Mouse (Mus musculus) CH12.LX (cell line): ENCODE data around the gene Fut1. TPM values are rescaled to one million over a fixed set of nuclear protein-coding genes. Genes with fewer than 3 reads are reported as not detected.

ENCODE experiments used
- DNase-seq: peaks from one replicate; pipeline ENCODE4 v3.0.0-alpha.2; 2013; ENCODE audit errors: extremely low read depth
- H3K27ac ChIP-seq: 2 replicates; pipeline ENCODE4 v1.5.1; 2012; ENCODE audit warnings: low read depth, mild to moderate bottlenecking, control low read depth, moderate library complexity; ENCODE audit not compliant: insufficient read depth
- H3K27me3 ChIP-seq: replicated peaks from 2 replicates; pipeline ENCODE3; 2012; ENCODE audit warnings: inconsistent platforms
- H3K36me3 ChIP-seq, 2 experiments: replicated peaks in 1 of 2; 2 replicates each; pipeline versions ENCODE3 to v1.6.1; 2012; ENCODE audit warnings: inconsistent platforms in 1 of 2, low read length in 1 of 2, mild to moderate bottlenecking in 1 of 2, mixed read lengths in 1 of 2, moderate library complexity in 1 of 2; ENCODE audit not compliant: control insufficient read depth in 1 of 2, insufficient read depth in 1 of 2
- H3K4me1 ChIP-seq, 2 experiments: 2 replicates each; pipeline ENCODE4 v1.6.1; 2012; ENCODE audit warnings: inconsistent platforms in 1 of 2, moderate library complexity in 1 of 2; ENCODE audit not compliant: insufficient read depth in 2 of 2, control insufficient read depth in 1 of 2
- H3K4me2 ChIP-seq: 2 replicates; pipeline ENCODE4 v1.6.1; 2012; ENCODE audit warnings: low read depth, mild to moderate bottlenecking, control low read depth; ENCODE audit not compliant: poor library complexity, insufficient read depth, severe bottlenecking
- H3K4me3 ChIP-seq, 3 experiments: fragments of 150-350 bp in 1 of 3; sonication (generic) in 1 of 3; replicated peaks in 1 of 3; 2 replicates each; pipeline versions ENCODE3 to v1.5.1; 2011 to 2012; ENCODE audit warnings: low read depth in 2 of 3, low read length in 2 of 3, mild to moderate bottlenecking in 2 of 3, moderate library complexity in 2 of 3, control low read depth in 1 of 3, improper control_type of control experiment in 1 of 3, inconsistent platforms in 1 of 3, mixed read lengths in 1 of 3; ENCODE audit not compliant: poor library complexity in 1 of 3
- H3K79me2 ChIP-seq: replicated peaks from 2 replicates; pipeline ENCODE4 v1.6.1; 2012; ENCODE audit warnings: mild to moderate bottlenecking, moderate library complexity; ENCODE audit not compliant: control insufficient read depth, poor library complexity, insufficient read depth, severe bottlenecking; ENCODE audit errors: extremely low read depth
- H3K9ac ChIP-seq: 2 replicates; pipeline ENCODE4 v1.6.1; 2012; ENCODE audit warnings: low read depth, mild to moderate bottlenecking, control low read depth, moderate library complexity; ENCODE audit not compliant: insufficient read depth
- H3K9me3 ChIP-seq: replicated peaks from 2 replicates; pipeline ENCODE3; 2012; ENCODE audit warnings: low read length, inconsistent platforms, mixed read lengths
- CHD1 ChIP-seq: IDR thresholded peaks from 2 replicates; pipeline ENCODE4 v1.6.1; 2012; ENCODE audit warnings: low read depth, low read length, improper control_type of control experiment, inconsistent platforms
- CTCF ChIP-seq, 2 experiments: IDR thresholded peaks in 1 of 2; conservative IDR thresholded peaks in 1 of 2; 2 replicates each; pipeline ENCODE4 v1.5.1; 2011 to 2012; ENCODE audit warnings: low read depth in 2 of 2, low read length in 2 of 2, improper control_type of control experiment in 1 of 2, inconsistent platforms in 1 of 2, mild to moderate bottlenecking in 1 of 2, moderate library complexity in 1 of 2
- E2F4 ChIP-seq: IDR thresholded peaks from 2 replicates; pipeline ENCODE4 v1.6.1; 2011; ENCODE audit warnings: low read depth, low read length, improper control_type of control experiment; ENCODE audit not compliant: insufficient replicate concordance
- ELF1 ChIP-seq: IDR thresholded peaks from 2 replicates; pipeline ENCODE4 v1.6.1; 2014; ENCODE audit warnings: low read depth, mild to moderate bottlenecking, inconsistent platforms, low read length, improper control_type of control experiment
- EP300 ChIP-seq: IDR thresholded peaks from 2 replicates; pipeline ENCODE4 v1.6.1; 2011; ENCODE audit warnings: low read length, improper control_type of control experiment
- GABPA ChIP-seq: IDR thresholded peaks from 2 replicates; pipeline ENCODE4 v1.6.1; 2012; ENCODE audit warnings: low read depth, low read length, improper control_type of control experiment, inconsistent platforms; ENCODE audit not compliant: insufficient replicate concordance
- HCFC1 ChIP-seq: IDR thresholded peaks from 2 replicates; pipeline ENCODE4 v1.6.1; 2012; ENCODE audit warnings: low read depth, mild to moderate bottlenecking, inconsistent platforms, low read length, improper control_type of control experiment
- IRF4 ChIP-seq: IDR thresholded peaks from 2 replicates; pipeline ENCODE4 v1.6.1; 2014; ENCODE audit warnings: low read depth, mild to moderate bottlenecking, inconsistent platforms, low read length, improper control_type of control experiment
- JUND ChIP-seq: conservative IDR thresholded peaks from 2 replicates; pipeline ENCODE4 v1.6.1; 2011; ENCODE audit warnings: low read depth, low read length, improper control_type of control experiment
- KAT2A ChIP-seq: IDR thresholded peaks from 2 replicates; pipeline ENCODE4 v1.6.1; 2012; ENCODE audit warnings: low read length, improper control_type of control experiment, inconsistent platforms; ENCODE audit not compliant: insufficient replicate concordance
- MAFK ChIP-seq: IDR thresholded peaks from 2 replicates; pipeline ENCODE4 v1.6.1; 2011; ENCODE audit warnings: low read length, improper control_type of control experiment; ENCODE audit not compliant: insufficient replicate concordance
- MAX ChIP-seq: IDR thresholded peaks from 2 replicates; pipeline ENCODE4 v1.6.1; 2011; ENCODE audit warnings: low read length, improper control_type of control experiment
- MYC ChIP-seq: IDR thresholded peaks from 2 replicates; pipeline ENCODE4 v1.6.1; 2011; ENCODE audit warnings: low read depth, mild to moderate bottlenecking, improper control_type of control experiment, low read length
- NELFE ChIP-seq: IDR thresholded peaks from 2 replicates; pipeline ENCODE4 v1.6.1; 2011; ENCODE audit warnings: low read depth, low read length, improper control_type of control experiment
- NRF1 ChIP-seq: IDR thresholded peaks from 2 replicates; pipeline ENCODE4 v1.6.1; 2014; ENCODE audit warnings: low read depth, mild to moderate bottlenecking, inconsistent platforms, low read length, improper control_type of control experiment, moderate library complexity
- POLR2A ChIP-seq: IDR thresholded peaks from 2 replicates; pipeline ENCODE4 v1.6.1; 2011; ENCODE audit warnings: low read depth, mild to moderate bottlenecking, improper control_type of control experiment, low read length
- POLR2AphosphoS2 ChIP-seq: IDR thresholded peaks from 2 replicates; pipeline ENCODE4 v1.6.1; 2011; ENCODE audit warnings: low read depth, low read length, improper control_type of control experiment
- RAD21 ChIP-seq: IDR thresholded peaks from 2 replicates; pipeline ENCODE4 v1.6.1; 2011; ENCODE audit warnings: low read depth, mild to moderate bottlenecking, low read length, improper control_type of control experiment, moderate library complexity
- RCOR1 ChIP-seq: conservative IDR thresholded peaks from 2 replicates; pipeline ENCODE4 v1.6.1; 2012; ENCODE audit warnings: low read depth, mild to moderate bottlenecking, inconsistent platforms, low read length, improper control_type of control experiment
- SIN3A ChIP-seq: IDR thresholded peaks from 2 replicates; pipeline ENCODE4 v1.6.1; 2012; ENCODE audit warnings: low read length, improper control_type of control experiment, inconsistent platforms
- TBP ChIP-seq: conservative IDR thresholded peaks from 2 replicates; pipeline ENCODE4 v1.6.1; 2011; ENCODE audit warnings: low read depth, low read length, improper control_type of control experiment
- TCF12 ChIP-seq: IDR thresholded peaks from 2 replicates; pipeline ENCODE4 v1.6.1; 2014; ENCODE audit warnings: low read depth, mild to moderate bottlenecking, inconsistent platforms, low read length, improper control_type of control experiment
- UBTF ChIP-seq: IDR thresholded peaks from 2 replicates; pipeline ENCODE4 v1.6.1; 2012; ENCODE audit warnings: low read depth, mild to moderate bottlenecking, inconsistent platforms, low read length, improper control_type of control experiment, moderate library complexity
- USF1 ChIP-seq: IDR thresholded peaks from 2 replicates; pipeline ENCODE4 v1.6.1; 2014; ENCODE audit warnings: low read depth, mild to moderate bottlenecking, inconsistent platforms, low read length, improper control_type of control experiment
- USF2 ChIP-seq: conservative IDR thresholded peaks from 2 replicates; pipeline ENCODE4 v1.6.1; 2011; ENCODE audit warnings: low read depth, low read length, improper control_type of control experiment
- ZC3H11A ChIP-seq: IDR thresholded peaks from 2 replicates; pipeline ENCODE4 v1.6.1; 2012; ENCODE audit warnings: low read depth, mild to moderate bottlenecking, inconsistent platforms, low read length, improper control_type of control experiment
- ZMIZ1 ChIP-seq: IDR thresholded peaks from 2 replicates; pipeline ENCODE4 v1.6.1; 2012; ENCODE audit warnings: low read depth, mild to moderate bottlenecking, inconsistent platforms, low read length, improper control_type of control experiment
- ZNF384 ChIP-seq: IDR thresholded peaks from 2 replicates; pipeline ENCODE4 v1.6.1; 2012; ENCODE audit warnings: low read depth, low read length, improper control_type of control experiment, inconsistent platforms
- dilution Hi-C: fragments of 300-500 bp; cut with MboI; formaldehyde crosslinking; loops from 2 replicates; pipeline ENCODE4 v1.14.3; 2020; ENCODE audit warnings: low sequenced_read_pairs; ENCODE audit not compliant: extremely low pct_unique_long_range_greater_than_20kb, extremely low pct_ligation_motif_present
- in situ Hi-C: fragments of 300-500 bp; cut with MboI; formaldehyde crosslinking; loops from 3 replicates; pipeline ENCODE4 v1.14.3; 2019; ENCODE audit warnings: low sequenced_read_pairs, low pct_ligation_motif_present, low pct_unique_long_range_greater_than_20kb, mixed read lengths
- polyA plus RNA-seq: library from polyadenylated mRNA; unstranded; fragments of >175 nt; gene quantifications from 2 replicates; pipeline ENCODE4 v1.2.1, GENCODE M21; 2012; ENCODE audit warnings: low read depth; ENCODE audit not compliant: insufficient read length
- total RNA-seq, 2 experiments: library from RNA; depleted of rRNA; stranded (reverse); fragments of 300-350 nt in 1 of 2; fragments of >200 nt in 1 of 2; gene quantifications; 2 replicates each; pipeline ENCODE4 v1.2.3; 2012 to 2014

The Fut1 gene
- total RNA-seq (2012; rRNA removed): 1.3 and 6.4 TPM in 2 replicates
- total RNA-seq (2014; rRNA removed): 1.8 and 2.5 TPM in 2 replicates
- 2.4 and 2.5 TPM in 2 replicates for polyA plus RNA-seq

DNA sequence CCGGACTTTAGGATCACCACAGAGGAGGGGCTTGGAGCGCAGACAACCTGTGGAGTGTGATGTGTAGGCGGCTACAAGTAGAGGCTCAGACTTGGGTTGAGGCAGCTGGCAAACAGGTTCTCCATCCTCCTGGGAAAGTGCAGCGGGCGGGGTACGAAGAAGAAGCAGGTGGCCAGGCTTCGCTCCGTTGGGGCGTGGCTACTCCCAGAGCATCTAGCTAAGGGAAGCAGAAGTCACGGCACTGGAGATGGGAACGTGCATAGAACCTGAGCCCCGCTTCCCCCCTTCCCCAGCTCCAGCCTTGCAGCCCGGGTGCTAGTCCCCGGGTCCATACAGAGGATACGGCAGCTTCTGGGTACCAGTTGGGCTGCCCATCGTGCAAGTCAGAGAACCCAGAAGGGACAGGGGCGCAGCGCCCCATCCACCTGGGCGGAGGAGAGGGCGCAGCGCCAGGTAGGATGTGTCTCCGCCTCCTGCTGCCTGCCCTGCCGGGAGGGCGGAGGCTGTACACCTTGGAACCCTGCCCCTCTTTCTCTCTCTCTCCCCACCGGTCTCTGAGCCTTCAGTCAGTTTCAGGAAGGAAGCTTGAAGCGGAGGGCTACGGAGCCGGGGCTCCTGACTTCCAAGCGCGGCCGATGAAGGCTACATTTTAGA is at the start of gene Fut1:
Gene Fut1 (plus strand): TSS at position 248 of the 654 bp plus-strand sequence.
- peak within 1 kb of the TSS; percentile 65 for H3K27ac ChIP-seq
- peaks cover 0 to 16% of the 10 kb centered on the region in 2 experiments for H3K36me3 ChIP-seq
- peak within 1 kb of the TSS in 2 of 3 experiments; percentile 44 to 52 for H3K4me3 ChIP-seq
- in situ Hi-C loops: no loop called here
- peaks cover 33 to 73% of the 10 kb centered on the region in 2 experiments for H3K4me1 ChIP-seq
- no peaks in the 10 kb centered on the region for H3K79me2 ChIP-seq
- H3K4me2 ChIP-seq: peak within 1 kb of the TSS; percentile 64
- TF ChIP-seq ZNF384: no peak
- TF ChIP-seq TCF12: peak; percentile 33; the same call in 1 of the 2 replicates
- TF ChIP-seq GABPA: no peak
- TF ChIP-seq IRF4: 0 out of 2 replicates have a peak, but pooled peaks have one; percentile 5
- TF ChIP-seq, all 38 proteins: peak for 2
- dilution Hi-C loops: no loop called here
- DNase-seq: no peak
- Histone ChIP-seq H3K9me3 (peaks cover 4% of the 10 kb centered on the region), H3K27me3 (no peaks in the 10 kb centered on the region), H3K9ac (peak within 1 kb of the TSS; percentile 62; the same call in 1 of the 2 replicates)

DNA sequence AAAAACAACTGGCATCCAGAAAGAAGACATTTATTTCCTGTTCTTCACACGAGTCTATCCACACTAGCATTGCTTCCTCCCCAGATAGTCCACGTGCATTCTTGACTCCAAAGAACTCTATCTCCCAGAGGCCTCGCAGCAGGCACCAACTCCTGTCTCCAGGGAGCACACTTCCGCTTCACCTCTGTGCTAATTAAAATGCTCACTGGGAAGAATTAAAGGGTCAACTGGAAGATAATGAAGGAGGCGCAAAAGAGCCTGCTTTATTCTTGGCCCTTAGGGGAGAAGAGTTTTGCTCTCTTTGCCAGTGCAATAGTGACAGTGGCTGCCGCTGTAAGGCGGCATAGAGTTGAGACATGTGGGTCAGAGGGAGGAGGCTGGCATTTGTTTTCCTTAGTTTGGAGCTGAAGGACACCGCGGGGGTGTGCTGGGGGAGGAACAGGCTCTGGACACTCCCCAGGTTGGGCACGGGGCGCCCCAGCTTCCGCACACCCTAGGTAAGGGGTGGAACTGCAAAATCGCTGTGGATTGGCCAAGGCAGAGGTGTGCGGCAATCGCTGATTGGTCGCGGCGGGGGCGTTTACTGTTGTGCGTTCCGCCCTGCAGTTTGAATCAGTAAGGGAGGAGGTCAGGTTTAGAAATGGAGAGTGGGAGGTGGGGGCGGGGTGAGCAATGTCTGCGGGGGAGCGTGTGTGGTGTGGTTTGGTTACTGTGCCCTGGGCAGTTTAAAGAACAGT is 49.1 kb upstream of the Fut1 start:
- DNase-seq: peak; percentile 89
- no peak overlapping the region for H3K27ac ChIP-seq
- peaks cover 8 to 38% of the 10 kb centered on the region in 2 experiments for H3K4me1 ChIP-seq
- dilution Hi-C loops (no loop called here), in situ Hi-C loops (no loop called here)
- no peaks in the 10 kb centered on the region for H3K27me3 ChIP-seq
- peak overlapping the region; percentile 63; the same call in 1 of the 2 replicates for H3K9ac ChIP-seq
- H3K79me2 ChIP-seq: no peaks in the 10 kb centered on the region
- H3K36me3 ChIP-seq: peaks cover 0 to 3% of the 10 kb centered on the region in 2 experiments
- peak overlapping the region; percentile 74 for H3K4me2 ChIP-seq
- H3K4me3 ChIP-seq: peak overlapping the region in 2 of 3 experiments; percentile 37 to 44
- H3K9me3 ChIP-seq: no peaks in the 10 kb centered on the region
- peak; percentile 30; the same call in 1 of the 2 replicates for TF ChIP-seq NELFE
- no peak for TF ChIP-seq KAT2A
- 0 out of 2 replicates have a peak, but pooled peaks have one; percentile 10 for TF ChIP-seq POLR2A
- no peak; the same call in 1 of the 2 replicates for TF ChIP-seq MYC
- peak; percentile 48 for TF ChIP-seq HCFC1
- no peak for TF ChIP-seq RCOR1
- no peak for TF ChIP-seq TCF12
- no peak for TF ChIP-seq MAFK
- no peak for TF ChIP-seq E2F4
- no peak for TF ChIP-seq RAD21
- TF ChIP-seq GABPA: no peak
- TF ChIP-seq POLR2AphosphoS2: no peak
- 0 out of 2 replicates have a peak, but pooled peaks have one; percentile 47 for TF ChIP-seq SIN3A
- 0 out of 2 replicates have a peak, but pooled peaks have one; percentile 44 for TF ChIP-seq ELF1
- TF ChIP-seq TBP: no peak
- no peak for TF ChIP-seq NRF1
- TF ChIP-seq ZC3H11A: no peak
- no peak for TF ChIP-seq CTCF (conservative IDR thresholded peaks at IDR 0.05 in 1 of 2, IDR thresholded peaks at IDR 0.05 in 1 of 2; ENCODE audit: low read depth in 2 of 2, low read length in 2 of 2)
- TF ChIP-seq ZMIZ1: peak; percentile 22; the same call in 1 of the 2 replicates
- TF ChIP-seq EP300: no peak
- TF ChIP-seq CHD1: no peak
- no peak for TF ChIP-seq USF2
- TF ChIP-seq IRF4: no peak
- TF ChIP-seq USF1: no peak
- TF ChIP-seq MAX: 0 out of 2 replicates have a peak, but pooled peaks have one; percentile 47
- TF ChIP-seq UBTF: no peak
- TF ChIP-seq JUND: no peak
- TF ChIP-seq ZNF384: no peak
